Mouse (Mus musculus) myocyte (in vitro differentiated cells): Measurements from ENCODE around the gene Ccdc40. TPM values are rescaled to one million over a fixed set of nuclear protein-coding genes. Genes with fewer than 3 reads are reported as not detected.

Experiments
- H3K27me3 ChIP-seq: one replicate; pipeline ENCODE4 v1.6.1; 2011; ENCODE audit not compliant: control insufficient read depth, insufficient read depth, insufficient read length
- H3K36me3 ChIP-seq: one replicate; pipeline ENCODE4 v1.6.1; 2011; ENCODE audit not compliant: control insufficient read depth, insufficient read depth
- H3K4me2 ChIP-seq: one replicate; pipeline ENCODE4 v1.6.1; 2011; ENCODE audit warnings: low read depth, control low read depth
- H3K4me3 ChIP-seq: one replicate; pipeline ENCODE4 v1.5.1; 2011; ENCODE audit warnings: mild to moderate bottlenecking, control low read depth, moderate library complexity
- H3K79me2 ChIP-seq: one replicate; pipeline ENCODE4 v1.6.1; 2011; ENCODE audit not compliant: control insufficient read depth, insufficient read depth
- H3ac ChIP-seq: one replicate; pipeline ENCODE4 v1.6.1; 2011; ENCODE audit not compliant: control insufficient read depth, insufficient read length
- CEBPB ChIP-seq: IDR thresholded peaks from 2 replicates; pipeline ENCODE4 v1.6.1; 2011; ENCODE audit warnings: mild to moderate bottlenecking, moderate library complexity; ENCODE audit not compliant: poor library complexity, insufficient read depth, severe bottlenecking
- E2F4 ChIP-seq: IDR thresholded peaks from one replicate; pipeline ENCODE4 v1.6.1; 2011; ENCODE audit warnings: mild to moderate bottlenecking, control low read depth, moderate library complexity; ENCODE audit not compliant: insufficient read depth
- MAX ChIP-seq: IDR thresholded peaks from one replicate; pipeline ENCODE4 v1.6.1; 2011; ENCODE audit warnings: low read depth, mild to moderate bottlenecking, control low read depth
- MYOD1 ChIP-seq, 3 experiments: IDR thresholded peaks; one replicate each; pipeline ENCODE4 v1.6.1; 2011; ENCODE audit warnings: control low read depth in 2 of 3, low read depth in 2 of 3, mild to moderate bottlenecking in 2 of 3, moderate library complexity in 1 of 3; ENCODE audit not compliant: insufficient read length in 2 of 3, control insufficient read depth in 1 of 3
- MYOG ChIP-seq, 3 experiments: IDR thresholded peaks; one replicate each; pipeline ENCODE4 v1.6.1; 2011; ENCODE audit warnings: control low read depth in 2 of 3, low read depth in 2 of 3, mild to moderate bottlenecking in 2 of 3; ENCODE audit not compliant: insufficient read length in 2 of 3, control insufficient read depth in 1 of 3, insufficient read depth in 1 of 3
- POLR2A ChIP-seq: IDR thresholded peaks from one replicate; pipeline ENCODE4 v1.6.1; 2011; ENCODE audit warnings: low read depth, mild to moderate bottlenecking, control low read depth, moderate library complexity; ENCODE audit not compliant: insufficient read length
- POLR2AphosphoS2 ChIP-seq: IDR thresholded peaks from one replicate; pipeline ENCODE4 v1.6.1; 2011; ENCODE audit warnings: low read depth, control low read depth; ENCODE audit not compliant: insufficient read length
- REST ChIP-seq: IDR thresholded peaks from one replicate; pipeline ENCODE4 v1.6.1; 2011; ENCODE audit warnings: mild to moderate bottlenecking, control low read depth, moderate library complexity; ENCODE audit not compliant: insufficient read depth, insufficient read length
- SRF ChIP-seq: IDR thresholded peaks from one replicate; pipeline ENCODE4 v1.6.1; 2011; ENCODE audit warnings: low read depth; ENCODE audit not compliant: control insufficient read depth, insufficient read length
- TCF12 ChIP-seq: IDR thresholded peaks from one replicate; pipeline ENCODE4 v1.6.1; 2011; ENCODE audit warnings: mild to moderate bottlenecking, control low read depth; ENCODE audit not compliant: poor library complexity, insufficient read depth, severe bottlenecking
- TCF3 ChIP-seq: IDR thresholded peaks from one replicate; pipeline ENCODE4 v1.6.1; 2011; ENCODE audit warnings: low read depth, control low read depth; ENCODE audit not compliant: insufficient read length
- USF1 ChIP-seq: IDR thresholded peaks from one replicate; pipeline ENCODE4 v1.6.1; 2011; ENCODE audit warnings: low read depth, mild to moderate bottlenecking, control low read depth, moderate library complexity
- polyA plus RNA-seq: library from polyadenylated mRNA; unstranded; fragments of >200 nt; fragmentation: generic; extraction: Trizol; gene quantifications from one replicate; pipeline ENCODE4 v1.2.1, GENCODE M21; 2012; ENCODE audit warnings: missing spikeins

Ccdc40 gene
- polyA plus RNA-seq, 1 experiment, result 0.07 TPM

GRCm38 (mm10) chr11:119207986-119208385 is 20.4 kb upstream of the Ccdc40 start:
- no peaks in the 10 kb centered on the region for H3K27me3 ChIP-seq
- H3K4me3 ChIP-seq, result no peak overlapping the region
- no peaks in the 10 kb centered on the region for H3K79me2 ChIP-seq
- H3K36me3 ChIP-seq, result no peaks in the 10 kb centered on the region
- TF ChIP-seq MAX, result no peak
- TF ChIP-seq POLR2AphosphoS2, result no peak
- no peak for TF ChIP-seq TCF3
- peak in 1 of 3 experiments; percentile 70 for TF ChIP-seq MYOG (IDR thresholded peaks at IDR 0.05; ENCODE audit: control insufficient read depth in 1 of 3, insufficient read depth in 1 of 3, insufficient read length in 2 of 3, low read depth in 2 of 3)
- TF ChIP-seq POLR2A, result no peak
- H3K4me2 ChIP-seq, result no peak overlapping the region
- H3ac ChIP-seq, result no peak overlapping the region

DNA sequence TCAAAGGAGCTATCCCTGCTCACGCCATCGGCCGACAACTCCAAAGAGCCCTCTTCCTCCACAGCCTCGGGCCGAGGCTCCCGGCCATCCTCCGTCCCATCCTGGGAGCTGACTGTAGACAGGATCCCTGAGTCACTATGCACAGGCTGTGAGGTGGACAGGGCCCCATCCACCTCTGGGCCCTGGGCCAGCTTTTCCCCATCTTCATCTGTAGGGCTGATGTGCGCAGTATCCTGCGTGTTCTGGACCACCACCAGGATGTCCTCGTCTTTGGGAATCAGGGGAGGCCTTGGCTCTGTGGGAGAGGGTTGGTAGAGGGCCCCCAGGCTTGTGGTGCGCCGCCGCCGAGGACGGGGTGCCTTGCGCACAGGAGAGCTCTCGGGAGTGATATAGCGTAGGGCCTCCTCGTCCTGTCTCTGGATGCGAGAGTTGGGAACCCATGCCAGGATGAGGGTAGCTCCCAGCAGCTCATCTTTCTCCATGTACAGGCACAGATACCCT is 19.5 kb upstream of the Ccdc40 start:
- H3K27me3 ChIP-seq, result no peaks in the 10 kb centered on the region
- no peak overlapping the region for H3K4me3 ChIP-seq
- H3K36me3 ChIP-seq, result no peaks in the 10 kb centered on the region
- peak overlapping the region; percentile 67 for H3K4me2 ChIP-seq
- TF ChIP-seq USF1 (no peak), REST (no peak), POLR2A (no peak), SRF (no peak), CEBPB (no peak), TCF12 (no peak), MYOG (IDR thresholded peaks at IDR 0.05; ENCODE audit: control insufficient read depth in 1 of 3, insufficient read depth in 1 of 3, insufficient read length in 2 of 3, low read depth in 2 of 3) (no peak), MYOD1 (IDR thresholded peaks at IDR 0.05; ENCODE audit: control insufficient read depth in 1 of 3, insufficient read length in 2 of 3, low read depth in 2 of 3) (no peak), POLR2AphosphoS2 (no peak), MAX (no peak), TCF3 (no peak), E2F4 (no peak)
- no peaks in the 10 kb centered on the region for H3K79me2 ChIP-seq
- H3ac ChIP-seq, result no peak overlapping the region

DNA sequence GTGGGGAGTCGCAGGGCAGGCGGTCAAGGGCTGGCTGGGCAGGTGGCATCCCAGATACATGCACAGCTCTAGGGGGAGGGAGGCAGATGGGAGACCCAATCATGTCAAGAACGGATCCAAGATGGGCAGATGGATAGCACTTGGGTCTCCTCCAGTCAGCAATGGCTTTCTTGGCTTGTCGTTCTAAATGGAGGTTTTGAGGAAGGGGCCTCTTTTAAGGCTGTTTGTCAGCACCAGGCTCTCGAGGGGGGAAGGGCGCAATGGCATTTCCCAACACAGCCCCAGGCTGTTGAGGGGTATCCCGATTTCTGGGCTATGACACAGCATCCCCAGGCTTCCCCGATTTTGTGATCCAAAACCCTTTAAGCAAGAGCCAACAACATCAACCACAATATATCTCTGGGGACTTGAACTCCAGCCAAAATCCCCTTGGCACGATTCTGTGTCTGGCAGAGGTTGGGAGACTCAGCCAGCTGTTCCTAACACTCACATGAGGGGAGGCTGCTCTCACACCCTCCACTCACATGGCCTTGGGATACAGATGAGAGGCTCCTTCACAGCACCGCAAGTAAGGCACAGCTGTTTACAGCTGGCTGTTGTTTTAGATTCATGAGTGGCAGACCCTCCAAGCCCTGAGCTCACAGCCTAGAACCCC is 18.9 kb upstream of the Ccdc40 start:
- H3ac ChIP-seq, result no peak overlapping the region
- H3K4me2 ChIP-seq, result peak overlapping the region; percentile 67
- no peaks in the 10 kb centered on the region for H3K36me3 ChIP-seq

DNA sequence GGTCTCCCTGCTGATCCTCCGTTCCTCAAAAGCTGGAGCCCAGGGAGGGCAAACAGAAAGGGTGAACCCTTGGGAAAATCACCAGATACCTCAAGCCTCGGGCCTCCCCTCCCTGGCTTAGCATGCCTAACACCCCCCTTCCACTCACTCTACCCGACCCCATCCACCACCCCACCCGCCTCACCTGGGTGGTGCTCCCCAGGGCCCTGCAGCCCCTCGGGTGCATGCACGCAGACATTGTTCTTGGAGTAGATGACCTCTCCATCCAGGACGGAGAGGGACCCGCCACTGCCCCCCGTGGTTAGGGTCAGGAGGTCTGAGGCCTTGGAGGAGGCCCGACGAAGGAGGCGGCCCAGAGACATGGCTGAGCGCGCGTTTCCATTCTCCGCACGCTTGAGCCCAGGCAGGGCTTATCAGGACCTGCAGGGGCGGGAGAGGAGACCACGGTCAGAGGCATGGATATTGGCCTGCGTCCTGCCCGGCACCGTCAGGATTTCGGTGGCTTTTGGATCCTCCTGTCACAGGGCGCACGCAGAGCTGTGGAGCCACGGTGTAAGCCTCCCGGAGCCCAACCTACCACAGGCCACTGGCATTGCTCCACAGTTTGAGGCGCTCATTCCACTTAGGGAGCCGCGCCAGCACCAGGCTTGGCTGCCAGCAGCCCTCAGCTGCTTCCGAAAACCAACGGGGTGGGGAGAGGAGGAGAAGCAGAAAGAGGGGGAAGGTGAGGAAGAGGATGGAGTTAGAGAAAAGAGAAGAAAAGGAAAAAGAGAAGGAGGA is 17.9 kb upstream of the Ccdc40 start:
- Histone ChIP-seq H3K36me3 (no peaks in the 10 kb centered on the region), H3K27me3 (no peaks in the 10 kb centered on the region), H3K4me3 (no peak overlapping the region), H3K79me2 (no peaks in the 10 kb centered on the region), H3K4me2 (peak overlapping the region; percentile 67), H3ac (no peak overlapping the region)
- TF ChIP-seq CEBPB, result no peak
- no peak for TF ChIP-seq TCF3
- TF ChIP-seq E2F4, result no peak
- TF ChIP-seq MYOG (IDR thresholded peaks at IDR 0.05; ENCODE audit: control insufficient read depth in 1 of 3, insufficient read depth in 1 of 3, insufficient read length in 2 of 3, low read depth in 2 of 3), result peak in 2 of 3 experiments; percentile 39 to 79
- TF ChIP-seq REST, result no peak
- TF ChIP-seq POLR2A, result no peak
- TF ChIP-seq MYOD1 (IDR thresholded peaks at IDR 0.05; ENCODE audit: control insufficient read depth in 1 of 3, insufficient read length in 2 of 3, low read depth in 2 of 3), result peak in 2 of 3 experiments; percentile 41 to 47
- no peak for TF ChIP-seq USF1

More for the DNA sequence above, 18.9 kb upstream of the Ccdc40 start:
- no peak overlapping the region for H3K4me3 ChIP-seq
- no peaks in the 10 kb centered on the region for H3K27me3 ChIP-seq
- no peaks in the 10 kb centered on the region for H3K79me2 ChIP-seq
- peak; percentile 81 for TF ChIP-seq CEBPB
- TF ChIP-seq MYOD1 (IDR thresholded peaks at IDR 0.05; ENCODE audit: control insufficient read depth in 1 of 3, insufficient read length in 2 of 3, low read depth in 2 of 3), result peak; percentile 71 to 96 (median 91)
- peak; percentile 65 for TF ChIP-seq MAX
- peak; percentile 67 for TF ChIP-seq TCF12
- TF ChIP-seq SRF, result no peak
- peak; percentile 28 for TF ChIP-seq USF1
- peak in 2 of 3 experiments; percentile 25 to 60 for TF ChIP-seq MYOG (IDR thresholded peaks at IDR 0.05; ENCODE audit: control insufficient read depth in 1 of 3, insufficient read depth in 1 of 3, insufficient read length in 2 of 3, low read depth in 2 of 3)
- TF ChIP-seq TCF3, result no peak
